Mouse (Mus musculus): Measurements from ENCODE around the gene Exoc4. TPM values are rescaled to one million over a fixed set of nuclear protein-coding genes. Genes with fewer than 3 reads are reported as not detected.

Gene Exoc4
- polyA plus RNA-seq, 1 experiment, result 40.1 TPM

GRCm38 (mm10) chr6:33801254-33801653 lies 552.4 kb downstream of the Exoc4 start:
- Histone ChIP-seq H3K79me2 (ENCODE audit: control insufficient read depth, insufficient read depth) (no peaks in the 10 kb centered on the region), H3K4me2 (ENCODE audit: low read depth) (no peak overlapping the region), H3K4me3 (no peak overlapping the region), H3K27me3 (ENCODE audit: control insufficient read depth, insufficient read depth, insufficient read length) (no peaks in the 10 kb centered on the region), H3ac (ENCODE audit: control insufficient read depth, insufficient read length) (no peak overlapping the region), H3K36me3 (ENCODE audit: control insufficient read depth, insufficient read depth) (no peaks in the 10 kb centered on the region)
- TF ChIP-seq CEBPB (IDR thresholded peaks at IDR 0.05; ENCODE audit: insufficient read depth, poor library complexity, severe bottlenecking) (no peak), SRF (IDR thresholded peaks at IDR 0.05; ENCODE audit: control insufficient read depth, insufficient read length, low read depth) (no peak), MAX (IDR thresholded peaks at IDR 0.05; ENCODE audit: low read depth) (no peak), USF1 (IDR thresholded peaks at IDR 0.05; ENCODE audit: low read depth) (no peak)

GRCm38 (mm10) chr6:33803481-33804098 lies 554.7 kb downstream of the Exoc4 start:
- no peaks in the 10 kb centered on the region for H3K79me2 ChIP-seq (ENCODE audit: control insufficient read depth, insufficient read depth)
- no peaks in the 10 kb centered on the region for H3K36me3 ChIP-seq (ENCODE audit: control insufficient read depth, insufficient read depth)
- TF ChIP-seq POLR2AphosphoS2 (IDR thresholded peaks at IDR 0.05; ENCODE audit: insufficient read length, low read depth) (no peak), REST (IDR thresholded peaks at IDR 0.05; ENCODE audit: insufficient read depth, insufficient read length) (no peak), TCF12 (IDR thresholded peaks at IDR 0.05; ENCODE audit: insufficient read depth, poor library complexity, severe bottlenecking) (no peak), MAX (IDR thresholded peaks at IDR 0.05; ENCODE audit: low read depth) (no peak), CEBPB (IDR thresholded peaks at IDR 0.05; ENCODE audit: insufficient read depth, poor library complexity, severe bottlenecking) (no peak), MYOD1 (IDR thresholded peaks at IDR 0.05; ENCODE audit: control insufficient read depth in 1 of 3, insufficient read length in 2 of 3, low read depth in 2 of 3) (no peak), SRF (IDR thresholded peaks at IDR 0.05; ENCODE audit: control insufficient read depth, insufficient read length, low read depth) (no peak), POLR2A (IDR thresholded peaks at IDR 0.05; ENCODE audit: insufficient read length, low read depth) (no peak), MYOG (IDR thresholded peaks at IDR 0.05; ENCODE audit: control insufficient read depth in 1 of 3, insufficient read depth in 1 of 3, insufficient read length in 2 of 3, low read depth in 2 of 3) (no peak), USF1 (IDR thresholded peaks at IDR 0.05; ENCODE audit: low read depth) (no peak), E2F4 (IDR thresholded peaks at IDR 0.05; ENCODE audit: insufficient read depth) (no peak), TCF3 (IDR thresholded peaks at IDR 0.05; ENCODE audit: insufficient read length, low read depth) (no peak)
- H3K4me2 ChIP-seq (ENCODE audit: low read depth), result no peak overlapping the region
- no peak overlapping the region for H3ac ChIP-seq (ENCODE audit: control insufficient read depth, insufficient read length)
- H3K27me3 ChIP-seq (ENCODE audit: control insufficient read depth, insufficient read depth, insufficient read length), result no peaks in the 10 kb centered on the region
- H3K4me3 ChIP-seq, result no peak overlapping the region

GRCm38 (mm10) chr6:33804775-33805174 lies 555.9 kb downstream of the Exoc4 start:
- H3K27me3 ChIP-seq (ENCODE audit: control insufficient read depth, insufficient read depth, insufficient read length), result no peaks in the 10 kb centered on the region
- H3ac ChIP-seq (ENCODE audit: control insufficient read depth, insufficient read length), result no peak overlapping the region
- H3K36me3 ChIP-seq (ENCODE audit: control insufficient read depth, insufficient read depth), result no peaks in the 10 kb centered on the region
- no peak for TF ChIP-seq TCF12 (IDR thresholded peaks at IDR 0.05; ENCODE audit: insufficient read depth, poor library complexity, severe bottlenecking)
- no peak for TF ChIP-seq TCF3 (IDR thresholded peaks at IDR 0.05; ENCODE audit: insufficient read length, low read depth)
- no peak for TF ChIP-seq SRF (IDR thresholded peaks at IDR 0.05; ENCODE audit: control insufficient read depth, insufficient read length, low read depth)
- TF ChIP-seq POLR2AphosphoS2 (IDR thresholded peaks at IDR 0.05; ENCODE audit: insufficient read length, low read depth), result no peak
- TF ChIP-seq REST (IDR thresholded peaks at IDR 0.05; ENCODE audit: insufficient read depth, insufficient read length), result no peak
- TF ChIP-seq MYOG (IDR thresholded peaks at IDR 0.05; ENCODE audit: control insufficient read depth in 1 of 3, insufficient read depth in 1 of 3, insufficient read length in 2 of 3, low read depth in 2 of 3), result no peak
- TF ChIP-seq POLR2A (IDR thresholded peaks at IDR 0.05; ENCODE audit: insufficient read length, low read depth), result no peak
- no peak overlapping the region for H3K4me2 ChIP-seq (ENCODE audit: low read depth)
- H3K79me2 ChIP-seq (ENCODE audit: control insufficient read depth, insufficient read depth), result no peaks in the 10 kb centered on the region
- no peak overlapping the region for H3K4me3 ChIP-seq

GRCm38 (mm10) chr6:33806072-33806782 lies 557.3 kb downstream of the Exoc4 start:
- Histone ChIP-seq H3K4me2 (ENCODE audit: low read depth) (no peak overlapping the region), H3K27me3 (ENCODE audit: control insufficient read depth, insufficient read depth, insufficient read length) (no peaks in the 10 kb centered on the region), H3K79me2 (ENCODE audit: control insufficient read depth, insufficient read depth) (no peaks in the 10 kb centered on the region), H3ac (ENCODE audit: control insufficient read depth, insufficient read length) (no peak overlapping the region), H3K4me3 (no peak overlapping the region), H3K36me3 (ENCODE audit: control insufficient read depth, insufficient read depth) (no peaks in the 10 kb centered on the region)
- TF ChIP-seq POLR2AphosphoS2 (IDR thresholded peaks at IDR 0.05; ENCODE audit: insufficient read length, low read depth) (no peak), CEBPB (IDR thresholded peaks at IDR 0.05; ENCODE audit: insufficient read depth, poor library complexity, severe bottlenecking) (no peak), TCF3 (IDR thresholded peaks at IDR 0.05; ENCODE audit: insufficient read length, low read depth) (no peak), MYOG (IDR thresholded peaks at IDR 0.05; ENCODE audit: control insufficient read depth in 1 of 3, insufficient read depth in 1 of 3, insufficient read length in 2 of 3, low read depth in 2 of 3) (no peak), REST (IDR thresholded peaks at IDR 0.05; ENCODE audit: insufficient read depth, insufficient read length) (no peak), MYOD1 (IDR thresholded peaks at IDR 0.05; ENCODE audit: control insufficient read depth in 1 of 3, insufficient read length in 2 of 3, low read depth in 2 of 3) (no peak), TCF12 (IDR thresholded peaks at IDR 0.05; ENCODE audit: insufficient read depth, poor library complexity, severe bottlenecking) (no peak), POLR2A (IDR thresholded peaks at IDR 0.05; ENCODE audit: insufficient read length, low read depth) (no peak), E2F4 (IDR thresholded peaks at IDR 0.05; ENCODE audit: insufficient read depth) (no peak), SRF (IDR thresholded peaks at IDR 0.05; ENCODE audit: control insufficient read depth, insufficient read length, low read depth) (no peak), MAX (IDR thresholded peaks at IDR 0.05; ENCODE audit: low read depth) (no peak), USF1 (IDR thresholded peaks at IDR 0.05; ENCODE audit: low read depth) (no peak)
